Mouse (Mus musculus): ENCODE data around the gene Copg2. TPM values are rescaled to one million over a fixed set of nuclear protein-coding genes. Genes with fewer than 3 reads are reported as not detected.
"Not testable (repeated sequence)": the region's sequence is repeated elsewhere in the genome, so short reads cannot be mapped to it uniquely, and the experiment has no call there.

The Copg2 gene
- polyA plus RNA-seq, 1 experiment from 2014 or later: 24.1 TPM

- Histone ChIP-seq H3K9ac (no peak overlapping the region), H3K9me3 (no peaks in the 10 kb centered on the region), H3K4me1 (no peaks in the 10 kb centered on the region), H3K4me2 (no peak overlapping the region), H3K27me3 (no peaks in the 10 kb centered on the region), H3K27ac (no peak overlapping the region), H3K4me3 (no peak overlapping the region), H3K36me3 (peaks cover 8% of the 10 kb centered on the region; the same call in 1 of the 2 replicates)
- ATAC-seq (ENCODE audit: borderline replicate concordance, extremely low read depth, low FRiP score, low TSS enrichment): 0 out of 2 replicates have a peak, but pooled peaks have one; percentile 23
- 84% methylated on average over 5 of the region's 5 CpGs for WGBS
These were observed 91.4 kb downstream of the Copg2 start for GRCm38 (mm10) chr6:30805053-30805752.

GRCm38 (mm10) chr6:30804389-30805052, 92.1 kb downstream of the Copg2 start:
- not testable (repeated sequence) for H3K4me2 ChIP-seq, H3K9ac ChIP-seq, H3K9me3 ChIP-seq, H3K27ac ChIP-seq, H3K4me3 ChIP-seq, H3K36me3 ChIP-seq, H3K4me1 ChIP-seq, H3K27me3 ChIP-seq
- 58% methylated on average over 6 of the region's 6 CpGs for WGBS
- peak; percentile 82 for ATAC-seq (ENCODE audit: borderline replicate concordance, extremely low read depth, low FRiP score, low TSS enrichment)

- not testable (repeated sequence) for H3K4me1 ChIP-seq, H3K4me2 ChIP-seq, H3K4me3 ChIP-seq, H3K9ac ChIP-seq, H3K27ac ChIP-seq, H3K36me3 ChIP-seq, H3K27me3 ChIP-seq, H3K9me3 ChIP-seq
- 81% methylated on average over 7 of the region's 7 CpGs for WGBS
- peak; percentile 73; the same call in 1 of the 2 replicates for ATAC-seq (ENCODE audit: borderline replicate concordance, extremely low read depth, low FRiP score, low TSS enrichment)
These were observed 93.7 kb downstream of the Copg2 start for GRCm38 (mm10) chr6:30802915-30803314.

- H3K9me3 ChIP-seq: no peaks in the 10 kb centered on the region
- H3K36me3 ChIP-seq: peaks cover 29% of the 10 kb centered on the region
- 68% methylated on average over 2 of the region's 2 CpGs for WGBS
- H3K4me3 ChIP-seq: no peak overlapping the region
- H3K9ac ChIP-seq: no peak overlapping the region
- H3K4me2 ChIP-seq: no peak overlapping the region
- no peak overlapping the region for H3K27ac ChIP-seq
- no peak for ATAC-seq (ENCODE audit: borderline replicate concordance, extremely low read depth, low FRiP score, low TSS enrichment)
- peaks cover 5% of the 10 kb centered on the region; the same call in 1 of the 2 replicates for H3K4me1 ChIP-seq
- H3K27me3 ChIP-seq: no peaks in the 10 kb centered on the region
These were observed 145.4 kb downstream of the Copg2 start for GRCm38 (mm10) chr6:30751209-30751608.

- peaks cover 5% of the 10 kb centered on the region; the same call in 1 of the 2 replicates for H3K4me1 ChIP-seq
- H3K4me2 ChIP-seq: no peak overlapping the region
- no peaks in the 10 kb centered on the region for H3K9me3 ChIP-seq
- H3K9ac ChIP-seq: no peak overlapping the region
- peaks cover 33% of the 10 kb centered on the region for H3K36me3 ChIP-seq
- H3K27me3 ChIP-seq: no peaks in the 10 kb centered on the region
- WGBS: 66% methylated on average over 6 of the region's 6 CpGs
- no peak overlapping the region for H3K4me3 ChIP-seq
- 0 out of 2 replicates have a peak, but pooled peaks have one; percentile 29 for ATAC-seq (ENCODE audit: borderline replicate concordance, extremely low read depth, low FRiP score, low TSS enrichment)
- no peak overlapping the region for H3K27ac ChIP-seq
These were observed 146.1 kb downstream of the Copg2 start for GRCm38 (mm10) chr6:30750482-30750881.

- Histone ChIP-seq H3K27ac (no peak overlapping the region), H3K9me3 (no peaks in the 10 kb centered on the region), H3K9ac (no peak overlapping the region), H3K27me3 (no peaks in the 10 kb centered on the region), H3K36me3 (peaks cover 38% of the 10 kb centered on the region), H3K4me3 (no peak overlapping the region), H3K4me2 (no peak overlapping the region), H3K4me1 (peaks cover 5% of the 10 kb centered on the region; the same call in 1 of the 2 replicates)
- no peak for ATAC-seq (ENCODE audit: borderline replicate concordance, extremely low read depth, low FRiP score, low TSS enrichment)
- WGBS: 55% methylated on average over 1 of the region's 1 CpGs
These were observed 146.7 kb downstream of the Copg2 start for GRCm38 (mm10) chr6:30749892-30750291.

GRCm38 (mm10) chr6:30749042-30749689, 147.4 kb downstream of the Copg2 start:
- Histone ChIP-seq H3K4me2 (no peak overlapping the region), H3K27ac (no peak overlapping the region), H3K9me3 (no peaks in the 10 kb centered on the region), H3K4me3 (no peak overlapping the region), H3K9ac (no peak overlapping the region), H3K4me1 (peaks cover 5% of the 10 kb centered on the region; the same call in 1 of the 2 replicates), H3K27me3 (no peaks in the 10 kb centered on the region), H3K36me3 (peaks cover 42% of the 10 kb centered on the region)
- ATAC-seq (ENCODE audit: borderline replicate concordance, extremely low read depth, low FRiP score, low TSS enrichment): 0 out of 2 replicates have a peak, but pooled peaks have one; percentile 25
- 36% methylated on average over 2 of the region's 2 CpGs for WGBS

GRCm38 (mm10) chr6:30748358-30748910, 148.2 kb downstream of the Copg2 start:
- H3K4me1 ChIP-seq: peaks cover 5% of the 10 kb centered on the region; the same call in 1 of the 2 replicates
- H3K27me3 ChIP-seq: no peaks in the 10 kb centered on the region
- H3K27ac ChIP-seq: no peak overlapping the region
- H3K4me3 ChIP-seq: no peak overlapping the region
- H3K9me3 ChIP-seq: no peaks in the 10 kb centered on the region
- peaks cover 49% of the 10 kb centered on the region for H3K36me3 ChIP-seq
- WGBS: 58% methylated on average over 6 of the region's 6 CpGs
- no peak overlapping the region for H3K4me2 ChIP-seq
- H3K9ac ChIP-seq: no peak overlapping the region
- peak; percentile 39; the same call in 1 of the 2 replicates for ATAC-seq (ENCODE audit: borderline replicate concordance, extremely low read depth, low FRiP score, low TSS enrichment)

GRCm38 (mm10) chr6:30747631-30748357, 148.8 kb downstream of the Copg2 start:
- no peak overlapping the region for H3K9ac ChIP-seq
- H3K9me3 ChIP-seq: no peaks in the 10 kb centered on the region
- H3K27me3 ChIP-seq: no peaks in the 10 kb centered on the region
- 71% methylated on average over 7 of the region's 7 CpGs for WGBS
- H3K4me1 ChIP-seq: peaks cover 5% of the 10 kb centered on the region; the same call in 1 of the 2 replicates
- H3K27ac ChIP-seq: no peak overlapping the region
- peaks cover 55% of the 10 kb centered on the region for H3K36me3 ChIP-seq
- ATAC-seq (ENCODE audit: borderline replicate concordance, extremely low read depth, low FRiP score, low TSS enrichment): no peak
- no peak overlapping the region for H3K4me2 ChIP-seq
- H3K4me3 ChIP-seq: no peak overlapping the region

GRCm38 (mm10) chr6:30745591-30745990, 151.0 kb downstream of the Copg2 start:
- H3K4me3 ChIP-seq: no peak overlapping the region
- H3K9ac ChIP-seq: no peak overlapping the region
- ATAC-seq (ENCODE audit: borderline replicate concordance, extremely low read depth, low FRiP score, low TSS enrichment): no peak
- H3K27me3 ChIP-seq: no peaks in the 10 kb centered on the region
- no peak overlapping the region for H3K4me2 ChIP-seq
- H3K36me3 ChIP-seq: peaks cover 64% of the 10 kb centered on the region
- 47% methylated on average over 7 of the region's 7 CpGs for WGBS
- H3K27ac ChIP-seq: no peak overlapping the region
- H3K9me3 ChIP-seq: no peaks in the 10 kb centered on the region
- peaks cover 5% of the 10 kb centered on the region; the same call in 1 of the 2 replicates for H3K4me1 ChIP-seq

GRCm38 (mm10) chr6:30744846-30745245, 151.7 kb downstream of the Copg2 start:
- no peak overlapping the region for H3K4me2 ChIP-seq
- no peak overlapping the region for H3K27ac ChIP-seq
- H3K9me3 ChIP-seq: no peaks in the 10 kb centered on the region; the same call in 1 of the 2 replicates
- WGBS: 84% methylated on average over 10 of the region's 10 CpGs
- H3K9ac ChIP-seq: no peak overlapping the region
- ATAC-seq (ENCODE audit: borderline replicate concordance, extremely low read depth, low FRiP score, low TSS enrichment): no peak
- peaks cover 9% of the 10 kb centered on the region; the same call in 1 of the 2 replicates for H3K4me1 ChIP-seq
- H3K36me3 ChIP-seq: peaks cover 61% of the 10 kb centered on the region
- H3K4me3 ChIP-seq: no peak overlapping the region
- H3K27me3 ChIP-seq: no peaks in the 10 kb centered on the region

Data from lung, embryonic 15.5 days (tissue).